Mouse (Mus musculus) heart, adult 9 months (tissue): ENCODE measurements at regions not wholly inside any gene's neighbourhood (a gene's known extent, or its start where the extent isn't known, plus 50 kb on each side); places are given as distances from the start of the nearest gene placed in this dataset.
A peak's percentile ranks its signal among the peaks of the same experiment; 100 is the strongest.

Source experiments
- DNase-seq, 2 experiments: peaks; one replicate each; pipeline ENCODE4 v3.0.0; 2022; ENCODE audit warnings: low spot score in 2 of 2

DNA sequence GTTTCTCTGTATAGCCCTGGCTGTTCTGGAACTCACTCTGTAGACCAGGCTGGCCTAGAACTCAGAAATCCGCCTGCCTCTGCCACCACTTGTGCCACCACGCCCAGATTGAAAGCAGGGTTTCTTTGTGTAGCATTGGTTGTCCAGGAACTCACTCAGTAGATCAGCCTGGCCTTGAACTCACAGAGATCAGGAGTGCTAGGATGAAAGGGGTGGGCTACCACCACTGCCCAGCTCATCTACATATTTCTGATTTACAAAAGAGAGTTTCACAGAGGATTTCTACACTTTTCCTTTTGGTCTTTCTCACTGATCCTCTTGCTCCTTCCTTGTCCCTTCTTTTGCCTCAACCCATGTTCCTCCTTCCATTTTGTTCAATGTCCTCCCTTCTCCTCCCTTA lies 53.1 kb upstream of the Lbx1 start:
- no peak for DNase-seq

DNA sequence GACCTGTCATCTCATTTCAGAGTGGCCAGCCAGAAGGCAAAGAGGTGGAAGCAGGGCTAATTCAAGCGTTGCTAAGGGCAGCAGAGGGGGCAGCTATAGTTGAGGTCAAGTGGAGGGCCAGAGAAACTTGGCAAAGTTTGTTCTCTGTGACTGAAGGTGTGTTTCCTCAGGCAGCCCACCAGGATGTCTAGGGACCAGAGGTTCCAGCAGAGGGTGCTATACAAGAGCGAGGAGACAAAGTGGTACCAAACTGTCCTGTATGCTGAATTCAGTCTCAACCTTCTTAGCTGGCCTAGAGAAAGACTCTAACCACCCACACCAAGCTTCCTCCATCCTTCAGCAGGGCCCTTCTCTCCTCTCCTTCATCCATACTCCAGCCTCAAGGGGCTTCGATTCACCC lies 62.2 kb upstream of the Lbx1 start:
- DNase-seq = no peak

DNA sequence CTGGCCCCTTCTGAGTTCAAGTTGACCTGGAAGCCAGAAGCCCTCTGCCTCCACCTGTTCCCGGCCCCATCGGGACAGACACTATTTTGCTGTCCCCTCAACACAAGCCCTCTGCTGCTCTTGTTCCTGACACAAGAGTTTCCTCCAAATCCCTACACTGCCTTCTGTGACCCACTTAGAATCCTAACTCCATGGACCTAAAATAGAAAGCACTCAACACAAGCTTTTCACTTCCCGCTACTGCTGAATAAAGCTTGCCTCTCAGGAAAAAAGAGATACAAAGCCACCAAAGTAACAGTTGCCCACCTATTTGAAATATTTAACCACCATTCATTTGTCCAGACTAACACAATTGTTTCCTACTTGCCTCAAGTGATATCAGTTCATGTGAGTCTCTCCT lies 63.7 kb upstream of the Lbx1 start:
- DNase-seq = no peak

GRCm38 (mm10) chr19:45299768-45300167 lies 63.8 kb upstream of the Btrc start:
- DNase-seq = no peak

DNA sequence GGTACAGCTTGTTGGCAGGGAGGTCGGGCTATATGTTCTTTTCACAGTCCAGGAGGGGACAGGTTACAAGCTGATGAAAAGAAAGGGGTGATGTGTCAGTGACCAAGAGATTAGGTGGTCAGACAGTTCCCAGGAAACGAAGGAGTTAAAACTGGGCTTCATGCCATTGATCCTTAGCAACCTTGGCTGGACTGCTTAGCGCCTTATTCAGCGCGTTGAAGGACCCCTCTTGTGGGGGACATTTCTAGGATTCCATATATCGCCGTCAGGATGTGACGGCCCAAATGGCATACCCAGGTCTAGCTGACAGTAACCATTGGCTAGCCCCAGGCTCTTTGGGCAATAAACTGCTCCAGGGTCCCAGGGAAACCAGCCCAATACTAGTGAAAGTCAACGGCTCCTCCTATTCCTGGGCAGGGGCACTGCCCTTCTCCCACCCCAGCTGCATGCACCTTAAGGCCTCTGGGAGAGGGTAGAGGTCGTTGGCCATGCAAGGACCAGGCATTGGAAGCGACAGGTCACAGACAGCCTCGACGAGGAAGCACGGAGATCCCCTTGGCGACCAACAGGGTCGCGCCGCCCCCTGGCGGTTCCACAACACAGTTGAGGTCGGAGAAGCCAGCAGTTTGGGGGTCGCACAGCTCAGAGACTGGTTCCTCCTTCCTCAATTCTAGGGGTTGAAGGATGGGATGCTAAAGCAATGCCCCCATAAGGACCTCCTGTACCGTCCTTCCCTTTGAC lies 62.7 kb upstream of the Btrc start:
- DNase-seq = no peak

DNA sequence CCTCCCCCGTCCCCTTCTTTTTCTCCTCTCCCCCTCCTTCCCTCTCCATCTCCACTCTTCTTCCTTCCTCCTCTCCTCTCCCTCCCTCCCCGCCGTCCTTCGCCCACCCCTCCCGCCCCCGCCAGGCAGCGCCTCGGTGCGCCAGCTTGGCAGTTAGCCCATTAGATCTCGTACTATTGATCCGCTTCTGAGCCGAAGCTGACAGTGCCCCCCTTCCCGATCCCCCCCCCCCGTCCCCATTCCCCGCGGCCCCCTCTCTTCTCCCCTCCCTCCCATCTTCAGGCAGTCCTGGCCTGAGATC lies 62.2 kb upstream of the Btrc start:
- no peak for DNase-seq

GRCm38 (mm10) chr19:45301733-45302547 lies 61.6 kb upstream of the Btrc start:
- peak in 1 of 2 experiments; percentile 21 for DNase-seq

GRCm38 (mm10) chr19:45302548-45303241 lies 60.8 kb upstream of the Btrc start:
- DNase-seq = no peak

DNA sequence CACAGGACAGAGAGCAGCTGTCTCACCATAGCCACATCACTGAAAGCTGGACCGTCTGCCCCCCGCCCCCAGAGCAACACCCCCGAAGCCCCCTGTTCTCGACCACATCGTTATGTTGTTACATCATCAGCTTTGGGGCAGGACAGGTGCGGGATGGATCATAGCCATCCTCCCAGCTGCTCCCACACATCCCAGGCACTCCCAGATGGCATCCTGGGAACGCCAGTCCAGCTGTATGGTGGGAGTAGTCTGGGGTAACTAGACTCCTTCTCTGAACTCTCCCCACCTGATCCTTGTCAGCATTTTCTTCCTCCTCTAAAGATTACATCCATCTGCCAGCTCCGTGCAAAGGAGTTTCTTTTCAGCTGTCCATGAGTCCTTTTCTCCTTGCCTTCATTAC lies 59.0 kb upstream of the Btrc start:
- DNase-seq = no peak

GRCm38 (mm10) chr19:45307299-45308275 lies 55.9 kb upstream of the Btrc start:
- no peak for DNase-seq

- DNase-seq = no peak
These were observed 54.8 kb upstream of the Btrc start for GRCm38 (mm10) chr19:45308676-45309275.

DNA sequence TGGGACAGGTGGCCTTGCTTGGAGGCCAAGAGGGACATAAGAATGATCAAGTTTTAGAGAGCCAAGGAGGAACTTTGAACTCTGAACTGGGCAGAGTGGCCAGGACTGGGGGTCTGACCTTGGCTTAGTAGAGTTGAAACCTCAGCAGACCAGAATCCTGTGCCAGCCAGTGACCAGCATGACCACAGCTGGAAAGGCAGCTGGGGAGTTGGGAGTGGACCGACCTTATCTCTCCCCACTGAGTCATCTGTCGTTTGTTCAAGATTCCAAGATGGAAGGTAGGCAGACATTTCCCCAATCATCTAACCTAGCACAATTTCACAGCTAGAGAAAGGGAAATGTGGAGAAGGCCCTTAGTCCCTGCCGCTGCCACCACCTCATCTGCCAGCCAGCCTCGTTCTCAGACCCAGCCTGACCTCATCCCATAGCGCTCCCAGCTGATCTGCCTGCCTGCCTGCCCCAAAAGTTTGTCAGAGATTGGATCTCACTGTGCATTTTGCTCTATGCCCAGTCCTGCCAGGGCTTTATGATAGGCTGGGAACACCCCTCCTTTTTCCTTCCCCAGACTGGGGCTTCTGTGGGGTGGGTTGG lies 53.1 kb upstream of the Btrc start:
- no peak for DNase-seq

GRCm38 (mm10) chr19:45310944-45311603 lies 52.5 kb upstream of the Btrc start:
- DNase-seq = peak; percentile 74 to 75

GRCm38 (mm10) chr19:45311831-45312537 lies 51.5 kb upstream of the Btrc start:
- no peak for DNase-seq

DNA sequence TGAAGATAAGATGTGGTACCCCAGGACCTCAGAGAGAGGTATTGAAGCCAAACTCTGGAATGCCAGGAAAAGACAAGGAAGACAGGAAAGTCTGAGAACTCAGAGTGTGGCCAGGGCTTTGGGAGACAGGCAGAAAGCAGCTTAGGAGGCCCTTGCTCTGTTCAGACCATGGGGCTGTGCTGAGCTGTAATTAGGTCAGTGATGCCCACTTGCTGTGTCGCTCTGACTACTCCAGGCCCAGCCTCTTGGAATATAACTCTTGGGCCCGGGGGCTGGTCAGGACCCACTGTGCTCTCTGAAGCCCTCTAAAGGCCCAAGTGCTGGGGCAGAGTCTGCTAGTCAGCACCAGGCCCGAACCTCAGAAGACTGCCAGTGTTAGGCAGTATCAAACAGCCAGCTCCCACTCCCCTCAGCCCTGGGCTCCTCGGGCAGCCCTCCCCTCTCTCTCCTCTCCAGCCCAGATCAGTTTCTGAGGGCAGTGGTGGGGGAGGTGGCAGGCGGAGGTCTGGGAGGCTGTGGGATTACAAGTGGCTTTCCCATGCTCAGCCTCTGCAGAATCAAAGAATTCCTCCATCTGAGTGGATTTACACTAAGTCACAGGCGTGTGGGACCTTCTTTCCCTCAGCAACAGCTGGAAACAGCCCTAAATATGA lies 50.7 kb upstream of the Btrc start:
- DNase-seq = no peak
